Mouse (Mus musculus): ENCODE measurements around the gene Ralgapa2.

The Ralgapa2 gene

GRCm38 (mm10) chr2:146222279-146223175, 289.6 kb downstream of the Ralgapa2 start:
- no peak for DNase-seq (ENCODE audit: low spot score in 2 of 2)

GRCm38 (mm10) chr2:146221929-146222278, 290.2 kb downstream of the Ralgapa2 start:
- DNase-seq (ENCODE audit: low spot score in 2 of 2), result no peak

GRCm38 (mm10) chr2:146221076-146221928, 290.8 kb downstream of the Ralgapa2 start, which contains the start of gene Insm1:
TSS of gene Insm1 (plus strand) at chr2:146221921.
- no peak for DNase-seq (ENCODE audit: low spot score in 2 of 2)

GRCm38 (mm10) chr2:146220591-146221075, 291.5 kb downstream of the Ralgapa2 start:
- no peak for DNase-seq (ENCODE audit: low spot score in 2 of 2)

GRCm38 (mm10) chr2:146219791-146220190, 292.4 kb downstream of the Ralgapa2 start:
- DNase-seq (ENCODE audit: low spot score in 2 of 2), result no peak

- no peak for DNase-seq (ENCODE audit: low spot score in 2 of 2)
Measured at GRCm38 (mm10) chr2:146218881-146219535, 293.1 kb downstream of the Ralgapa2 start.

- DNase-seq (ENCODE audit: low spot score in 2 of 2), result no peak
Measured at GRCm38 (mm10) chr2:146218161-146218691, 293.9 kb downstream of the Ralgapa2 start.

- no peak for DNase-seq (ENCODE audit: low spot score in 2 of 2)
Measured at GRCm38 (mm10) chr2:146217227-146217980, 294.7 kb downstream of the Ralgapa2 start.

GRCm38 (mm10) chr2:146216111-146217064, 295.8 kb downstream of the Ralgapa2 start:
- DNase-seq (ENCODE audit: low spot score in 2 of 2), result no peak

GRCm38 (mm10) chr2:146214715-146215114, 297.4 kb downstream of the Ralgapa2 start:
- peak in 1 of 2 experiments; percentile 34 for DNase-seq (ENCODE audit: low spot score in 2 of 2)

GRCm38 (mm10) chr2:146210968-146211367, 301.2 kb downstream of the Ralgapa2 start:
- no peak for DNase-seq (ENCODE audit: low spot score in 2 of 2)

- no peak for DNase-seq (ENCODE audit: low spot score in 2 of 2)
Measured at GRCm38 (mm10) chr2:146197947-146198346, 314.2 kb downstream of the Ralgapa2 start.

GRCm38 (mm10) chr2:146196126-146196525, 316.0 kb downstream of the Ralgapa2 start:
- DNase-seq (ENCODE audit: low spot score in 2 of 2), result no peak
